Mouse (Mus musculus) cortical plate, adult 2 months (tissue): ENCODE results near the gene Mgat4c. TPM values are rescaled to one million over a fixed set of nuclear protein-coding genes. Genes with fewer than 3 reads are reported as not detected.
"Not testable (repeated sequence)": the region's sequence is repeated elsewhere in the genome, so short reads cannot be mapped to it uniquely, and the experiment has no call there.

ENCODE experiments used
- H3K27ac ChIP-seq: fragments of 200-500 bp; 2 replicates; pipeline ENCODE4 v1.5.1; 2012; ENCODE audit warnings: low read length, control low read depth, inconsistent platforms; ENCODE audit not compliant: insufficient read depth
- H3K4me1 ChIP-seq: fragments of 200-500 bp; 2 replicates; pipeline ENCODE4 v1.6.1; 2011; ENCODE audit warnings: low read length; ENCODE audit not compliant: control insufficient read depth, insufficient read depth
- H3K4me3 ChIP-seq: fragments of 200-500 bp; 2 replicates; pipeline ENCODE4 v1.5.1; 2011; ENCODE audit warnings: mild to moderate bottlenecking, low read length, control low read depth; ENCODE audit not compliant: insufficient read depth
- CTCF ChIP-seq: fragments of 200-500 bp; IDR thresholded peaks from 2 replicates; pipeline ENCODE4 v1.5.1; 2011; ENCODE audit warnings: mild to moderate bottlenecking, control low read depth, low read length; ENCODE audit not compliant: insufficient read depth; ENCODE audit errors: extremely low read depth
- POLR2A ChIP-seq: fragments of 200-500 bp; IDR thresholded peaks from 2 replicates; pipeline ENCODE4 v1.6.1; 2011; ENCODE audit warnings: mild to moderate bottlenecking, low read length, control low read depth; ENCODE audit not compliant: insufficient read depth; ENCODE audit errors: extremely low read depth
- polyA plus RNA-seq: library from polyadenylated mRNA; depleted of rRNA; stranded (reverse); fragments of >200 nt; gene quantifications from 2 replicates; pipeline ENCODE4 v1.2.3, GENCODE M21; 2012

Mgat4c gene
- polyA plus RNA-seq, 1 experiment = 4.3 TPM

- no peak overlapping the region for H3K4me3 ChIP-seq
- TF ChIP-seq POLR2A (no peak), CTCF (no peak)
- no peak overlapping the region for H3K27ac ChIP-seq
- H3K4me1 ChIP-seq = no peaks in the 10 kb centered on the region
Observed at GRCm38 (mm10) chr10:102244601-102245000, 563.3 kb downstream of the Mgat4c start.

GRCm38 (mm10) chr10:102245269-102245668, 564.0 kb downstream of the Mgat4c start:
- Histone ChIP-seq H3K4me3 (no peak overlapping the region), H3K27ac (no peak overlapping the region), H3K4me1 (no peaks in the 10 kb centered on the region)
- no peak for TF ChIP-seq POLR2A
- no peak for TF ChIP-seq CTCF

- Histone ChIP-seq H3K4me3 (no peak overlapping the region), H3K27ac (no peak overlapping the region), H3K4me1 (no peaks in the 10 kb centered on the region)
- TF ChIP-seq CTCF (no peak), POLR2A (no peak)
Observed at GRCm38 (mm10) chr10:102308892-102309479, 627.7 kb downstream of the Mgat4c start.

- no peaks in the 10 kb centered on the region for H3K4me1 ChIP-seq
- no peak overlapping the region for H3K4me3 ChIP-seq
- no peak overlapping the region for H3K27ac ChIP-seq
- TF ChIP-seq CTCF = no peak
- no peak for TF ChIP-seq POLR2A
Observed at GRCm38 (mm10) chr10:102365685-102366381, 684.5 kb downstream of the Mgat4c start.

- no peak overlapping the region for H3K4me3 ChIP-seq
- H3K27ac ChIP-seq = no peak overlapping the region
- TF ChIP-seq CTCF (no peak), POLR2A (no peak)
- H3K4me1 ChIP-seq = no peaks in the 10 kb centered on the region
Observed at GRCm38 (mm10) chr10:102370576-102370975, 689.3 kb downstream of the Mgat4c start.

GRCm38 (mm10) chr10:102372111-102372510, 690.8 kb downstream of the Mgat4c start:
- no peaks in the 10 kb centered on the region for H3K4me1 ChIP-seq

GRCm38 (mm10) chr10:102374061-102374460, 692.8 kb downstream of the Mgat4c start:
- TF ChIP-seq CTCF (no peak), POLR2A (no peak)
- Histone ChIP-seq H3K4me3 (no peak overlapping the region), H3K4me1 (no peaks in the 10 kb centered on the region), H3K27ac (no peak overlapping the region)

More at GRCm38 (mm10) chr10:102372111-102372510, 690.8 kb downstream of the Mgat4c start:
- Histone ChIP-seq H3K27ac (no peak overlapping the region), H3K4me3 (no peak overlapping the region)
- no peak for TF ChIP-seq POLR2A
- no peak for TF ChIP-seq CTCF

GRCm38 (mm10) chr10:102377377-102377776, 696.1 kb downstream of the Mgat4c start:
- H3K27ac ChIP-seq = no peak overlapping the region
- no peak overlapping the region for H3K4me3 ChIP-seq
- TF ChIP-seq CTCF = no peak
- TF ChIP-seq POLR2A = no peak
- H3K4me1 ChIP-seq = no peaks in the 10 kb centered on the region

- Histone ChIP-seq H3K27ac (no peak overlapping the region), H3K4me3 (no peak overlapping the region), H3K4me1 (no peaks in the 10 kb centered on the region)
- TF ChIP-seq CTCF (no peak), POLR2A (no peak)
Observed at GRCm38 (mm10) chr10:102389223-102389622, 707.9 kb downstream of the Mgat4c start.

- Histone ChIP-seq H3K4me3 (no peak overlapping the region), H3K27ac (no peak overlapping the region), H3K4me1 (no peaks in the 10 kb centered on the region)
- TF ChIP-seq POLR2A (no peak), CTCF (no peak)
Observed at GRCm38 (mm10) chr10:102417654-102418272, 736.5 kb downstream of the Mgat4c start.

- not testable (repeated sequence) for H3K4me3 ChIP-seq, H3K4me1 ChIP-seq, H3K27ac ChIP-seq
Observed at GRCm38 (mm10) chr10:102435048-102435447, 753.8 kb downstream of the Mgat4c start.

GRCm38 (mm10) chr10:102435467-102435866, 754.2 kb downstream of the Mgat4c start:
- H3K4me3 ChIP-seq, H3K27ac ChIP-seq, H3K4me1 ChIP-seq: not testable (repeated sequence)
